8 mouse cellular contexts compared by ENCODE assay signal in the genomic region with DNA sequence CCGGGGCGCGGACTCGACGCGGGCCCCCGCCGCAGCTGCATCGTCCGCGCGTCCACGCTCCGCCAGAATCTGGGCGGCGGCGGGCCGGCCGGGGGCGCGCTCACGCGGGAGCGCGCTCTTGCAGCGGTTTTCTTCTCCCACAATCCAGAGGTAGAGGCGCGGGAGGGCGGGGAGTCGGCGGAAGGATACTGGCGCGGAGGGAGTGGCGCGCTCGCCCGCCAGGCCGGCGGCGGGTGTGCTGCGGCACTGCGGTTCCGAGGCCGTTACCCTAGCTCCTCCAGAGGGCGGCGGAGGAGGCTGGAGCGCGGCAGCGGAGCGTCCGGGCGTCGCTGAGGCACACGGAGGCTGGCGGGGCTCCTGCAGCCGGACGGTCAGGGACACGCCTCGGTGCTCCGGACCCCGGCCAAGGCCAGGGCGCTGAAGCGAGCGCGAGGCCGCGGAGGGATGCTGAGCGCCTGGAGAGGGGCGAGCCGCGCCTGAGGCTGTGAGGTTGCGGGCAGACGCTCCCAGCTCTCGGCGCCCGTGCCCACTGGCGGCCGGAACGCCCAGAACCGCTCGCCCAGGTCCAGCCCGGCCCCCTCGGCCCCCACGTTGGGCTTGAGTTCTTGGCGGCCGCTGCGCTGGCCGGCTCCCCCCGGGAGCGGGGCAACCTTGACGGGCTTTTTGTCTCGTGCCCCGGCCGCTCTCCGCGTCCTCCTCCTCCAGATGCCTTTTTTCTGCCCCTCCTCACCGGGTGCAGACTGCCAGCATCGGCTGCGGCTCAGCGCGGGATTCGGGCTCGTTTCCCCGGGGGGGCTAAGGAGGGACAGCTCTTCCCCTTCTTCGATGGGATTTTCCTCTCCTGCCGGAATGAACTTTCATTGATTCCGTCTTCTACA. TPM values are rescaled to one million over a fixed set of nuclear protein-coding genes. Genes with fewer than 3 reads are reported as not detected.
A peak's percentile ranks its signal among the peaks of the same experiment; 100 is the strongest.
DNase-seq lines count a peak whose midpoint lies in the region; ATAC-seq and TF ChIP-seq lines count a peak whose summit lies in the region.

TSS of gene Ccdc88a (plus strand) at position 263 of the 878 bp plus-strand sequence.

- TF ChIP-seq POLR2A in brain, embryonic 14.5 days (IDR thresholded peaks at IDR 0.05; ENCODE audit: borderline replicate concordance, extremely low read depth, insufficient read depth, insufficient read length, poor library complexity, severe bottlenecking), result peak; percentile 100
- 0 out of 2 replicates have a peak, but pooled peaks have one; percentile 28 for TF ChIP-seq POLR2A in liver, adult 2 months (IDR thresholded peaks at IDR 0.05; ENCODE audit: extremely low read depth, insufficient read depth, low read length)
- TF ChIP-seq POLR2A in myocyte (IDR thresholded peaks at IDR 0.05; ENCODE audit: insufficient read length, low read depth), result peak; percentile 98

- H3K9me3 ChIP-seq in erythroblast, embryonic 14.5 days (ENCODE audit: control insufficient read depth, low read length), result no peaks in the 10 kb centered on the region
- H3K9me3 ChIP-seq in heart, embryonic 11.5 days (replicated peaks; ENCODE audit: control insufficient read depth, low read length), result no peaks in the 10 kb centered on the region
- no peaks in the 10 kb centered on the region for H3K9me3 ChIP-seq in kidney, embryonic 16.5 days (ENCODE audit: low read length)

- H3K79me2 ChIP-seq in C2C12 (ENCODE audit: control insufficient read depth, insufficient read depth) (peaks cover 50% of the 10 kb centered on the region), myocyte (ENCODE audit: control insufficient read depth, insufficient read depth) (peaks cover 37% of the 10 kb centered on the region)
- no peaks in the 10 kb centered on the region for H3K79me2 ChIP-seq in liver, adult 2 months (ENCODE audit: control insufficient read depth, insufficient read depth, low read length)

- H3K4me2 ChIP-seq in heart, embryonic 11.5 days, result peak within 1 kb of the TSS; percentile 72
- peak within 1 kb of the TSS; percentile 74 for H3K4me2 ChIP-seq in kidney, embryonic 16.5 days (replicated peaks; ENCODE audit: low read depth, low read length)
- peak within 1 kb of the TSS; percentile 73 for H3K4me2 ChIP-seq in myocyte (ENCODE audit: low read depth)

- H3K9ac ChIP-seq in heart, embryonic 11.5 days (ENCODE audit: low read depth, low read length), result peak within 1 kb of the TSS; percentile 95
- peak within 1 kb of the TSS; percentile 83 for H3K9ac ChIP-seq in kidney, embryonic 16.5 days (replicated peaks; ENCODE audit: low read length)
- peak within 1 kb of the TSS; percentile 75 for H3K9ac ChIP-seq in liver, adult 2 months (ENCODE audit: low read depth, low read length)

- peak within 1 kb of the TSS; percentile 95 for H3K27ac ChIP-seq in heart, embryonic 11.5 days (ENCODE audit: low read depth, low read length)
- H3K27ac ChIP-seq in kidney, embryonic 16.5 days (ENCODE audit: low read length), result peak within 1 kb of the TSS; percentile 86
- no peak within 1 kb of the TSS; the same call in 1 of the 2 replicates for H3K27ac ChIP-seq in liver, adult 2 months (replicated peaks; ENCODE audit: insufficient read depth, low read depth, low read length)

- peak within 1 kb of the TSS; percentile 90 for H3K4me3 ChIP-seq in C2C12 (ENCODE audit: insufficient read depth, poor library complexity, severe bottlenecking)
- H3K4me3 ChIP-seq in erythroblast, embryonic 14.5 days (replicated peaks), result peak within 1 kb of the TSS; percentile 92
- peak within 1 kb of the TSS; percentile 92 for H3K4me3 ChIP-seq in heart, embryonic 11.5 days (ENCODE audit: low read depth, low read length)
- peak within 1 kb of the TSS; percentile 76 for H3K4me3 ChIP-seq in kidney, embryonic 16.5 days (ENCODE audit: low read length)
- H3K4me3 ChIP-seq in liver, adult 2 months (ENCODE audit: insufficient read depth, low read depth, low read length), result peak within 1 kb of the TSS; percentile 73
- peak within 1 kb of the TSS; percentile 74 for H3K4me3 ChIP-seq in myocyte

- peak; percentile 45 for TF ChIP-seq CTCF in C2C12 (IDR thresholded peaks at IDR 0.05; ENCODE audit: control insufficient read depth, insufficient read depth, insufficient read length)
- peak; percentile 18; the same call in 1 of the 2 replicates for TF ChIP-seq CTCF in brain, embryonic 14.5 days (IDR thresholded peaks at IDR 0.05; ENCODE audit: borderline replicate concordance, extremely low read depth, insufficient read depth, insufficient read length)
- TF ChIP-seq CTCF in liver, adult 2 months (IDR thresholded peaks at IDR 0.05; ENCODE audit: low read depth, low read length), result peak; percentile 30

- no peaks in the 10 kb centered on the region for H3K27me3 ChIP-seq in C2C12 (ENCODE audit: control insufficient read depth, insufficient read depth, insufficient read length)
- H3K27me3 ChIP-seq in erythroblast, embryonic 14.5 days (ENCODE audit: control insufficient read depth), result peaks cover 26% of the 10 kb centered on the region
- no peaks in the 10 kb centered on the region for H3K27me3 ChIP-seq in heart, embryonic 11.5 days (ENCODE audit: control insufficient read depth, insufficient read depth, low read length)
- no peaks in the 10 kb centered on the region for H3K27me3 ChIP-seq in kidney, embryonic 16.5 days (ENCODE audit: insufficient read depth, low read length)
- no peaks in the 10 kb centered on the region for H3K27me3 ChIP-seq in liver, adult 2 months (ENCODE audit: control insufficient read depth, insufficient read depth, low read length)
- H3K27me3 ChIP-seq in myocyte (ENCODE audit: control insufficient read depth, insufficient read depth, insufficient read length), result no peaks in the 10 kb centered on the region
- no peaks in the 10 kb centered on the region for H3K27me3 ChIP-seq in splenic B cell, adult 2 months (ENCODE audit: control insufficient read depth, insufficient read depth, low read length, poor library complexity, severe bottlenecking)

- H3ac ChIP-seq in C2C12 (ENCODE audit: control insufficient read depth, insufficient read length, low read depth) (peak within 1 kb of the TSS; percentile 91), myocyte (ENCODE audit: control insufficient read depth, insufficient read length) (peak within 1 kb of the TSS; percentile 84)

- peak; percentile 93 for ATAC-seq in heart, embryonic 11.5 days (replicated peaks; ENCODE audit: insufficient number of reproducible peaks, low FRiP score, low TSS enrichment)
- ATAC-seq in kidney, embryonic 16.5 days (ENCODE audit: low FRiP score, low TSS enrichment), result peak; percentile 99

- peak; percentile 99 for DNase-seq in brain, embryonic 14.5 days (ENCODE audit: low read depth)
- peak; percentile 64 for DNase-seq in liver, adult 2 months (ENCODE audit: extremely low read depth, low read depth, low spot score)
- DNase-seq in splenic B cell, adult 2 months (ENCODE audit: low read depth, low spot score), result peak; percentile 86

- H3K79me3 ChIP-seq in C2C12 (ENCODE audit: low read depth), result peaks cover 38% of the 10 kb centered on the region

- H3K4me1 ChIP-seq in erythroblast, embryonic 14.5 days (ENCODE audit: control insufficient read depth), result peaks cover 19% of the 10 kb centered on the region
- H3K4me1 ChIP-seq in heart, embryonic 11.5 days (ENCODE audit: control insufficient read depth, insufficient read depth, low read length), result peaks cover 5% of the 10 kb centered on the region; the same call in 1 of the 2 replicates
- H3K4me1 ChIP-seq in kidney, embryonic 16.5 days (ENCODE audit: insufficient read depth, low read length), result peaks cover 10% of the 10 kb centered on the region; the same call in 1 of the 2 replicates
- no peaks in the 10 kb centered on the region for H3K4me1 ChIP-seq in liver, adult 2 months (ENCODE audit: control insufficient read depth, insufficient read depth, low read length)

- peaks cover 11% of the 10 kb centered on the region for H3K36me3 ChIP-seq in C2C12 (ENCODE audit: control insufficient read depth, insufficient read depth)
- no peaks in the 10 kb centered on the region for H3K36me3 ChIP-seq in erythroblast, embryonic 14.5 days (ENCODE audit: control insufficient read depth)
- H3K36me3 ChIP-seq in heart, embryonic 11.5 days (ENCODE audit: control insufficient read depth, insufficient read depth, low read length), result no peaks in the 10 kb centered on the region
- no peaks in the 10 kb centered on the region for H3K36me3 ChIP-seq in kidney, embryonic 16.5 days (ENCODE audit: insufficient read depth, low read length)
- no peaks in the 10 kb centered on the region for H3K36me3 ChIP-seq in liver, adult 2 months (ENCODE audit: control insufficient read depth, insufficient read depth, low read length)
- H3K36me3 ChIP-seq in myocyte (ENCODE audit: control insufficient read depth, insufficient read depth), result no peaks in the 10 kb centered on the region
- H3K36me3 ChIP-seq in splenic B cell, adult 2 months (ENCODE audit: control insufficient read depth, insufficient read depth, low read length, poor library complexity, severe bottlenecking), result no peaks in the 10 kb centered on the region

- WGBS in heart, embryonic 11.5 days (ENCODE audit: insufficient replicate concordance), result under 1% methylated on average over 98 of the region's 107 CpGs
- under 1% methylated on average over 104 of the region's 107 CpGs for WGBS in kidney, embryonic 16.5 days
- under 1% methylated on average over 101 of the region's 107 CpGs for WGBS in liver, adult 2 months

TF ChIP-seq in C2C12, 6 proteins besides CTCF, POLR2A, EP300 and RAD21:
- no peak for TF ChIP-seq FOSL1 (IDR thresholded peaks at IDR 0.05; ENCODE audit: insufficient read depth, low read length, poor library complexity, severe bottlenecking)
- TF ChIP-seq MAX (IDR thresholded peaks at IDR 0.05), result peak; percentile 64

TF ChIP-seq in myocyte, 11 proteins besides CTCF, POLR2A, EP300 and RAD21 (continues in another document):
- TF ChIP-seq MAX (IDR thresholded peaks at IDR 0.05; ENCODE audit: low read depth) (no peak), SRF (IDR thresholded peaks at IDR 0.05; ENCODE audit: control insufficient read depth, insufficient read length, low read depth) (peak; percentile 56), E2F4 (IDR thresholded peaks at IDR 0.05; ENCODE audit: insufficient read depth) (peak; percentile 76), MYOG (IDR thresholded peaks at IDR 0.05; ENCODE audit: control insufficient read depth in 1 of 3, insufficient read depth in 1 of 3, insufficient read length in 2 of 3, low read depth in 2 of 3) (peak in 2 of 3 experiments; percentile 54 to 55), CEBPB (IDR thresholded peaks at IDR 0.05; ENCODE audit: insufficient read depth, poor library complexity, severe bottlenecking) (no peak), MYOD1 (IDR thresholded peaks at IDR 0.05; ENCODE audit: control insufficient read depth in 1 of 3, insufficient read length in 2 of 3, low read depth in 2 of 3) (peak in 2 of 3 experiments; percentile 13 to 66)

RNA-seq across cellular contexts. Expression of gene Ccdc88a, which starts in this region (rescaled TPM):
- polyA plus RNA-seq in C2C12 (2012; fragmentation: generic; extraction: Trizol) (3.4 TPM), myocyte (2012; fragmentation: generic; extraction: Trizol) (3.0 TPM)
- 26.2 and 31.7 TPM in 2 replicates for polyA plus RNA-seq in brain, embryonic 14.5 days (2012; rRNA removed)
- 0.19 and 0.33 TPM in 2 replicates for polyA plus RNA-seq in erythroblast, embryonic 14.5 days (2012)
- 24.9 and 25.0 TPM in 2 replicates for polyA plus RNA-seq in heart, embryonic 11.5 days (2014; fragmentation: Nextera tagmentation; extraction: Ambion mirVana)
- polyA plus RNA-seq in kidney, embryonic 16.5 days (2015; fragmentation: Nextera tagmentation; extraction: Ambion mirVana), result 21.4 and 25.7 TPM in 2 replicates
- total RNA-seq in liver, adult 2 months (2014; rRNA removed), result 1.7 and 1.8 TPM in 2 replicates
- 0.09 and 0.10 TPM in 2 replicates for polyA plus RNA-seq in liver, adult 2 months (2012; rRNA removed)

Comparison
In these comparisons a context has a peak if more than half of its experiments do, and no peak if none do; other contexts are left out.
1. POLR2A ChIP-seq: peak in every context shown above with its lines; median percentile 100 in brain, embryonic 14.5 days; 98 in myocyte; 28 in liver, adult 2 months.